Mouse (Mus musculus): ENCODE results near the gene Abcb6.

GRCm38 (mm10) chr1:75229158-75229557 is 49.0 kb upstream of the Abcb6 start:
- TF ChIP-seq MAZ (IDR thresholded peaks at IDR 0.05; ENCODE audit: low read depth, low read length): no peak
- TF ChIP-seq CTCF (conservative IDR thresholded peaks at IDR 0.05 in 1 of 2, IDR thresholded peaks at IDR 0.05 in 1 of 2; ENCODE audit: low read depth in 2 of 2, low read length in 2 of 2): no peak
- TF ChIP-seq POLR2AphosphoS2 (IDR thresholded peaks at IDR 0.05; ENCODE audit: low read depth, low read length): no peak
- TF ChIP-seq GABPA (IDR thresholded peaks at IDR 0.05; ENCODE audit: insufficient replicate concordance, low read depth, low read length): no peak
- no peak for TF ChIP-seq RCOR1 (conservative IDR thresholded peaks at IDR 0.05; ENCODE audit: low read depth, low read length)
- TF ChIP-seq CHD2 (IDR thresholded peaks at IDR 0.05; ENCODE audit: low read length): no peak
- TF ChIP-seq POLR2A (IDR thresholded peaks at IDR 0.05; ENCODE audit: low read depth, low read length): no peak
- no peak for TF ChIP-seq ZC3H11A (IDR thresholded peaks at IDR 0.05; ENCODE audit: low read depth, low read length)
- TF ChIP-seq MAX (IDR thresholded peaks at IDR 0.05; ENCODE audit: low read length): no peak
- TF ChIP-seq SMC3 (IDR thresholded peaks at IDR 0.05; ENCODE audit: low read depth, low read length): no peak
